Mouse (Mus musculus) hindbrain, embryonic 14.5 days (tissue): ENCODE data around the gene Kcmf1. TPM values are rescaled to one million over a fixed set of nuclear protein-coding genes. Genes with fewer than 3 reads are reported as not detected.

Experiments
- ATAC-seq: fragments of 200-750 bp; cut with Nextera tagmentation; 2 replicates; pipeline ENCODE4 v1.8.0; 2017; ENCODE audit warnings: moderate number of reproducible peaks, mild to moderate bottlenecking, moderate TSS enrichment, moderate library complexity; ENCODE audit not compliant: low FRiP score
- DNase-seq: peaks from one replicate; pipeline ENCODE4 v3.0.0-alpha.2; 2015; ENCODE audit warnings: low spot score
- H3K27ac ChIP-seq: fragments of 300-500 bp; sonication (generic); 2 replicates; pipeline ENCODE4 v1.5.1; 2014; ENCODE audit warnings: mild to moderate bottlenecking, moderate library complexity
- H3K27me3 ChIP-seq: fragments of 300-500 bp; sonication (generic); 2 replicates; pipeline ENCODE4 v1.6.1; 2014; ENCODE audit warnings: mild to moderate bottlenecking, low read length, mixed read lengths; ENCODE audit not compliant: control insufficient read depth, insufficient read depth
- H3K36me3 ChIP-seq: fragments of 300-500 bp; sonication (generic); replicated peaks from 2 replicates; pipeline ENCODE4 v1.6.1; 2014; ENCODE audit not compliant: control insufficient read depth, insufficient read depth
- H3K4me1 ChIP-seq: fragments of 300-500 bp; sonication (generic); replicated peaks from 2 replicates; pipeline ENCODE4 v1.6.1; 2014; ENCODE audit warnings: antibody characterized with exemption, low read length, mixed read lengths; ENCODE audit not compliant: control insufficient read depth, insufficient read depth
- H3K4me2 ChIP-seq: fragments of 300-500 bp; sonication (generic); replicated peaks from 2 replicates; pipeline ENCODE4 v1.6.1; 2014; ENCODE audit warnings: mild to moderate bottlenecking, moderate library complexity
- H3K4me3 ChIP-seq: fragments of 300-500 bp; sonication (generic); replicated peaks from 2 replicates; pipeline ENCODE4 v1.5.1; 2014; ENCODE audit warnings: mild to moderate bottlenecking, low read length
- H3K9ac ChIP-seq: fragments of 300-500 bp; sonication (generic); 2 replicates; pipeline ENCODE4 v1.6.1; 2014
- H3K9me3 ChIP-seq: fragments of 300-500 bp; sonication (generic); 2 replicates; pipeline ENCODE4 v1.6.1; 2016; ENCODE audit warnings: low read length; ENCODE audit not compliant: control insufficient read depth
- WGBS: fragments of 180-500 bp; shearing (Covaris S2); extraction: QIAGEN DNeasy Blood & Tissue Kit; methylation state at CpG from one replicate; pipeline ENCODE4 v1.1.7; 2014; 5-methylcytosine and 5-hydroxymethylcytosine counted together
- polyA plus RNA-seq: library from polyadenylated mRNA; unstranded; fragments of >200 nt; fragmentation: Nextera tagmentation; extraction: Ambion mirVana; gene quantifications from 2 replicates; pipeline ENCODE4 v1.2.1, GENCODE M21; 2014

Kcmf1 gene
- polyA plus RNA-seq, 1 experiment from 2014 or later: 41.1 TPM

GRCm38 (mm10) chr6:72809522-72810149, 90.1 kb downstream of the Kcmf1 start:
- no peak overlapping the region for H3K9ac ChIP-seq
- DNase-seq: no peak
- ATAC-seq: no peak
- no peaks in the 10 kb centered on the region for H3K27me3 ChIP-seq
- H3K4me2 ChIP-seq: no peak overlapping the region
- H3K36me3 ChIP-seq: no peaks in the 10 kb centered on the region
- WGBS: 71% methylated on average over 4 of the region's 4 CpGs
- H3K9me3 ChIP-seq: no peaks in the 10 kb centered on the region
- no peaks in the 10 kb centered on the region for H3K4me1 ChIP-seq
- H3K27ac ChIP-seq: no peak overlapping the region
- H3K4me3 ChIP-seq: no peak overlapping the region

GRCm38 (mm10) chr6:72808342-72808741, 91.4 kb downstream of the Kcmf1 start:
- Histone ChIP-seq H3K27ac (no peak overlapping the region), H3K36me3 (no peaks in the 10 kb centered on the region), H3K4me2 (no peak overlapping the region), H3K9me3 (no peaks in the 10 kb centered on the region), H3K4me3 (no peak overlapping the region), H3K9ac (no peak overlapping the region), H3K27me3 (no peaks in the 10 kb centered on the region), H3K4me1 (no peaks in the 10 kb centered on the region)
- ATAC-seq: no peak
- WGBS: 76% methylated on average over 3 of the region's 3 CpGs
- DNase-seq: no peak

GRCm38 (mm10) chr6:72803669-72804068, 96.1 kb downstream of the Kcmf1 start:
- H3K4me1 ChIP-seq: no peaks in the 10 kb centered on the region
- no peaks in the 10 kb centered on the region for H3K27me3 ChIP-seq
- no peak overlapping the region for H3K4me2 ChIP-seq
- 91% methylated on average over 6 of the region's 6 CpGs for WGBS
- no peaks in the 10 kb centered on the region for H3K36me3 ChIP-seq
- no peak overlapping the region for H3K27ac ChIP-seq
- no peaks in the 10 kb centered on the region for H3K9me3 ChIP-seq
- no peak overlapping the region for H3K9ac ChIP-seq
- H3K4me3 ChIP-seq: no peak overlapping the region
- DNase-seq (no peak), ATAC-seq (no peak)

GRCm38 (mm10) chr6:72802119-72802518, 97.7 kb downstream of the Kcmf1 start:
- Histone ChIP-seq H3K4me1 (no peaks in the 10 kb centered on the region), H3K27me3 (no peaks in the 10 kb centered on the region), H3K9me3 (no peaks in the 10 kb centered on the region), H3K36me3 (no peaks in the 10 kb centered on the region), H3K4me2 (no peak overlapping the region), H3K9ac (no peak overlapping the region), H3K27ac (no peak overlapping the region), H3K4me3 (no peak overlapping the region)
- ATAC-seq (no peak), DNase-seq (no peak)
- WGBS: 92% methylated on average over 6 of the region's 6 CpGs

GRCm38 (mm10) chr6:72800641-72801040, 99.1 kb downstream of the Kcmf1 start:
- DNase-seq: no peak
- WGBS: 55% methylated on average over 2 of the region's 2 CpGs
- H3K36me3 ChIP-seq: no peaks in the 10 kb centered on the region

GRCm38 (mm10) chr6:72797763-72798162, 102.0 kb downstream of the Kcmf1 start:
- no peak for ATAC-seq
- no peak overlapping the region for H3K4me2 ChIP-seq
- H3K4me3 ChIP-seq: no peak overlapping the region
- no peak overlapping the region for H3K9ac ChIP-seq
- no peaks in the 10 kb centered on the region for H3K4me1 ChIP-seq
- no peaks in the 10 kb centered on the region for H3K36me3 ChIP-seq
- H3K27ac ChIP-seq: no peak overlapping the region
- DNase-seq: no peak
- H3K27me3 ChIP-seq: no peaks in the 10 kb centered on the region
- no peaks in the 10 kb centered on the region for H3K9me3 ChIP-seq

More at GRCm38 (mm10) chr6:72800641-72801040, 99.1 kb downstream of the Kcmf1 start:
- Histone ChIP-seq H3K4me2 (no peak overlapping the region), H3K4me3 (no peak overlapping the region), H3K9me3 (no peaks in the 10 kb centered on the region), H3K27ac (no peak overlapping the region), H3K9ac (no peak overlapping the region), H3K27me3 (no peaks in the 10 kb centered on the region), H3K4me1 (no peaks in the 10 kb centered on the region)
- ATAC-seq: no peak

GRCm38 (mm10) chr6:72795444-72795843, 104.3 kb downstream of the Kcmf1 start:
- no peak for ATAC-seq

GRCm38 (mm10) chr6:72794870-72795269, 104.9 kb downstream of the Kcmf1 start:
- DNase-seq (no peak), ATAC-seq (no peak)
- Histone ChIP-seq H3K27me3 (peaks cover under 1% of the 10 kb centered on the region; the same call in 1 of the 2 replicates), H3K36me3 (no peaks in the 10 kb centered on the region), H3K9ac (no peak overlapping the region), H3K9me3 (no peaks in the 10 kb centered on the region), H3K4me3 (no peak overlapping the region), H3K27ac (no peak overlapping the region), H3K4me1 (no peaks in the 10 kb centered on the region), H3K4me2 (no peak overlapping the region)
- 42% methylated on average over 7 of the region's 7 CpGs for WGBS

More at GRCm38 (mm10) chr6:72795444-72795843, 104.3 kb downstream of the Kcmf1 start:
- H3K36me3 ChIP-seq: no peaks in the 10 kb centered on the region
- WGBS: 45% methylated on average over 16 of the region's 16 CpGs
- H3K4me1 ChIP-seq: no peaks in the 10 kb centered on the region
- H3K4me3 ChIP-seq: no peak overlapping the region
- H3K27ac ChIP-seq: no peak overlapping the region
- no peak overlapping the region for H3K9ac ChIP-seq
- H3K9me3 ChIP-seq: no peaks in the 10 kb centered on the region
- H3K4me2 ChIP-seq: no peak overlapping the region
- no peak for DNase-seq
- H3K27me3 ChIP-seq: no peaks in the 10 kb centered on the region

- Histone ChIP-seq H3K27ac (no peak overlapping the region), H3K9ac (no peak overlapping the region), H3K36me3 (no peaks in the 10 kb centered on the region), H3K4me2 (no peak overlapping the region), H3K27me3 (peaks cover 12% of the 10 kb centered on the region; the same call in 1 of the 2 replicates), H3K9me3 (no peaks in the 10 kb centered on the region), H3K4me3 (no peak overlapping the region), H3K4me1 (no peaks in the 10 kb centered on the region; the same call in 1 of the 2 replicates)
- DNase-seq (no peak), ATAC-seq (no peak)
- WGBS: 97% methylated on average over 8 of the region's 8 CpGs
Observed at GRCm38 (mm10) chr6:72792641-72793040, 107.1 kb downstream of the Kcmf1 start.
